Mouse (Mus musculus): ENCODE data around the gene Pex14.

GRCm38 (mm10) chr4:149085381-149085780 is 14.3 kb downstream of the Pex14 start:
- TF ChIP-seq CTCF (IDR thresholded peaks at IDR 0.05; ENCODE audit: borderline replicate concordance, insufficient read depth, low read length) (no peak), POLR2A (IDR thresholded peaks at IDR 0.05; ENCODE audit: low read depth, low read length) (no peak)
